Mouse (Mus musculus): ENCODE data around the gene Lrp5. TPM values are rescaled to one million over a fixed set of nuclear protein-coding genes. Genes with fewer than 3 reads are reported as not detected.

Lrp5 gene
- total and polyA plus RNA-seq, 3 experiments: 16.1 to 31.9 TPM; not detected in 1

DNA sequence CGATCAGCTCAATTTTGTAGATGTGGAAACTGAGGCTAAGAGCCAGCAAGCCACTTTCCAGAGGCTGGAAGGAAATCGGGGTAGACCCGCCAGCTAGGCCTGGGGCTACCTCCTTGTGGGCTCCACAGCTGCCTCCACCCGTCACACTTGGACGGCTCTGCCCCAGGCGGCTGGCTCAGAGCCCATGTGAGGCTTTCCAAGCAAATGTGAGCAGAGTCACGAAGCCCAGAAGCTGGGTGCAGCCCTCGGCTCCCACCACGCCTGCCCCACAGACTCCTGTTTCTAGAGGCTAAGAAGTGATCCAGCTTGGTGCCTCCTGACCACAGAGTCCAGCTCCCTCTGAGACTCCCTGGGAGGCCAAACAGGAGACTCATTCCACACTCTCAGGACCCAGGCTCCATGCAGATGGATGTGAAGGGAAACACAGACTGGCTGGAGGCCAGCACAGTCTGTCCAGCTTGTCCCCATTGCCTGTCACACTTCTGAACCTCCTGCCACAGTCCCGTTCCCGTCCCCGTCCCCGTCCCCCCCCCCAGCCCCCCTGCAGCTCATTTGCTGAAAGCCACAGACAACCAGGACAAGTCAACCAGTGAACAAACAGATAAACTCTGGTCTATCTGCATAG is 4.9 kb downstream of the Lrp5 start:
- TF ChIP-seq NELFE (IDR thresholded peaks at IDR 0.05; ENCODE audit: low read depth, low read length): no peak
- no peak for TF ChIP-seq BHLHE40 (IDR thresholded peaks at IDR 0.05; ENCODE audit: borderline replicate concordance, low read depth, low read length)
- TF ChIP-seq MYB (IDR thresholded peaks at IDR 0.05; ENCODE audit: low read depth, low read length): no peak
- TF ChIP-seq E2F4 (IDR thresholded peaks at IDR 0.05; ENCODE audit: borderline replicate concordance, low read depth, low read length): no peak
- TF ChIP-seq ZC3H11A (IDR thresholded peaks at IDR 0.05; ENCODE audit: low read depth, low read length): no peak
- no peak for TF ChIP-seq USF2 (IDR thresholded peaks at IDR 0.05; ENCODE audit: borderline replicate concordance in 1 of 2, insufficient read depth in 1 of 2, low read depth in 1 of 2, low read length in 2 of 2)
- TF ChIP-seq POLR2AphosphoS2 (IDR thresholded peaks at IDR 0.05; ENCODE audit: low read length): no peak
- TF ChIP-seq POLR2A (IDR thresholded peaks at IDR 0.05; ENCODE audit: control insufficient read depth in 1 of 2, insufficient read depth in 1 of 2, low read depth in 1 of 2, low read length in 2 of 2, poor library complexity in 1 of 2): no peak
- TF ChIP-seq GABPA (IDR thresholded peaks at IDR 0.05; ENCODE audit: low read depth, low read length): no peak
- no peak for TF ChIP-seq CTCF (IDR thresholded peaks at IDR 0.05 in 2 of 3, conservative IDR thresholded peaks at IDR 0.05 in 1 of 3; ENCODE audit: control insufficient read depth in 1 of 3, insufficient read depth in 1 of 3, low read depth in 2 of 3, low read length in 3 of 3, poor library complexity in 1 of 3, severe bottlenecking in 1 of 3)
- no peak for TF ChIP-seq ETS1 (IDR thresholded peaks at IDR 0.05; ENCODE audit: low read depth, low read length)
- TF ChIP-seq MXI1 (IDR thresholded peaks at IDR 0.05; ENCODE audit: low read depth, low read length): no peak
- no peak for TF ChIP-seq CHD1 (IDR thresholded peaks at IDR 0.05; ENCODE audit: low read depth, low read length)
- no peak for TF ChIP-seq ZMIZ1 (IDR thresholded peaks at IDR 0.05; ENCODE audit: low read depth, low read length)
- no peak for TF ChIP-seq MAX (IDR thresholded peaks at IDR 0.05; ENCODE audit: low read length)
- TF ChIP-seq ZNF384 (IDR thresholded peaks at IDR 0.05; ENCODE audit: low read depth, low read length): no peak
- TF ChIP-seq MAFK (IDR thresholded peaks at IDR 0.05; ENCODE audit: borderline replicate concordance, low read depth, low read length): no peak
- no peak for TF ChIP-seq RCOR1 (IDR thresholded peaks at IDR 0.05; ENCODE audit: low read depth, low read length)
- TF ChIP-seq RAD21 (IDR thresholded peaks at IDR 0.05; ENCODE audit: low read depth, low read length): no peak
- TF ChIP-seq UBTF (IDR thresholded peaks at IDR 0.05; ENCODE audit: borderline replicate concordance, insufficient read depth, low read depth, low read length): no peak
- no peaks in the 10 kb centered on the region for H3K27me3 ChIP-seq (ENCODE audit: control insufficient read depth in 1 of 2, insufficient read depth in 2 of 2, low read length in 2 of 2)
- H3K4me3 ChIP-seq (ENCODE audit: control insufficient read depth in 1 of 2, insufficient read depth in 1 of 2, low read depth in 2 of 2, low read length in 2 of 2): no peak overlapping the region
- DNase-seq (ENCODE audit: low read depth, low spot score): no peak
- peaks cover 3 to 8% of the 10 kb centered on the region in 2 experiments; a peak in 2 of 4 replicates for H3K4me1 ChIP-seq (ENCODE audit: control insufficient read depth in 1 of 2, insufficient read depth in 2 of 2, low read length in 2 of 2)
- H3K9me3 ChIP-seq (replicated peaks; ENCODE audit: insufficient read depth, low read length): no peaks in the 10 kb centered on the region
- H3K36me3 ChIP-seq (ENCODE audit: control insufficient read depth in 1 of 2, insufficient read depth in 2 of 2, low read length in 2 of 2): no peaks in the 10 kb centered on the region
- H3K27ac ChIP-seq (ENCODE audit: control insufficient read depth, low read depth, low read length): no peak overlapping the region
- peaks cover 25% of the 10 kb centered on the region for H3K79me2 ChIP-seq (ENCODE audit: control insufficient read depth, insufficient read depth, low read length, poor library complexity)
- H3K9ac ChIP-seq (ENCODE audit: control insufficient read depth, low read depth, low read length, poor library complexity, severe bottlenecking): no peak overlapping the region

DNA sequence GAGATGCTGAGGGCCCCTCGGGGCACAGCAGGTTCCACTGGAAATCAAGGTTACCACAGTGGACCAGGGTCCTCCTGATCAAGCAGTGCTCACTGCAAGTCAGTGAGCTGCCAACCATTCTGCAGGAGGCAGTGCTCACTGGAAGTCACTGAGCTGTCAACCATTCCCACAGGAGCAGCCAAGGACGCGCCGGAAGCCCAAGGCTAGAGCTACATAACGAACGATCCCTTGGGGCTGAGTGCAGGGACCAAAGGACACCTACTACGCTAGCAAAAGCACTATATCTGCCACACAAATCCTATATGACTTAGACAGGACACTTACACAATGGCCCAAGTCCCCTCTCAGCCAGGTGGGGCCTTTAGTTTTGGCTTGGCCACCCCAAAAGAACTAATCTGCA is 5.6 kb downstream of the Lrp5 start:
- Histone ChIP-seq H3K79me2 (ENCODE audit: control insufficient read depth, insufficient read depth, low read length, poor library complexity) (peaks cover 20% of the 10 kb centered on the region), H3K27ac (ENCODE audit: control insufficient read depth, low read depth, low read length) (no peak overlapping the region), H3K9me3 (replicated peaks; ENCODE audit: insufficient read depth, low read length) (no peaks in the 10 kb centered on the region), H3K9ac (ENCODE audit: control insufficient read depth, low read depth, low read length, poor library complexity, severe bottlenecking) (no peak overlapping the region), H3K27me3 (ENCODE audit: control insufficient read depth in 1 of 2, insufficient read depth in 2 of 2, low read length in 2 of 2) (no peaks in the 10 kb centered on the region), H3K36me3 (ENCODE audit: control insufficient read depth in 1 of 2, insufficient read depth in 2 of 2, low read length in 2 of 2) (no peaks in the 10 kb centered on the region), H3K4me1 (ENCODE audit: control insufficient read depth in 1 of 2, insufficient read depth in 2 of 2, low read length in 2 of 2) (peaks cover 1 to 8% of the 10 kb centered on the region in 2 experiments; a peak in 2 of 4 replicates), H3K4me3 (ENCODE audit: control insufficient read depth in 1 of 2, insufficient read depth in 1 of 2, low read depth in 2 of 2, low read length in 2 of 2) (no peak overlapping the region)
- TF ChIP-seq MYC (IDR thresholded peaks at IDR 0.05; ENCODE audit: low read depth, low read length): no peak
- TF ChIP-seq RCOR1 (IDR thresholded peaks at IDR 0.05; ENCODE audit: low read depth, low read length): no peak
- TF ChIP-seq TCF12 (IDR thresholded peaks at IDR 0.05; ENCODE audit: low read depth, low read length): no peak
- TF ChIP-seq TBP (IDR thresholded peaks at IDR 0.05; ENCODE audit: low read depth, low read length): no peak
- no peak for TF ChIP-seq ZMIZ1 (IDR thresholded peaks at IDR 0.05; ENCODE audit: low read depth, low read length)
- no peak for TF ChIP-seq ETS1 (IDR thresholded peaks at IDR 0.05; ENCODE audit: low read depth, low read length)
- TF ChIP-seq KAT2A (conservative IDR thresholded peaks at IDR 0.05; ENCODE audit: low read depth, low read length): no peak
- no peak for TF ChIP-seq USF2 (IDR thresholded peaks at IDR 0.05; ENCODE audit: borderline replicate concordance in 1 of 2, insufficient read depth in 1 of 2, low read depth in 1 of 2, low read length in 2 of 2)
- TF ChIP-seq MAFK (IDR thresholded peaks at IDR 0.05; ENCODE audit: borderline replicate concordance, low read depth, low read length): no peak
- no peak for TF ChIP-seq BHLHE40 (IDR thresholded peaks at IDR 0.05; ENCODE audit: borderline replicate concordance, low read depth, low read length)
- no peak for TF ChIP-seq NELFE (IDR thresholded peaks at IDR 0.05; ENCODE audit: low read depth, low read length)
- TF ChIP-seq MYB (IDR thresholded peaks at IDR 0.05; ENCODE audit: low read depth, low read length): no peak
- TF ChIP-seq CTCF (IDR thresholded peaks at IDR 0.05 in 2 of 3, conservative IDR thresholded peaks at IDR 0.05 in 1 of 3; ENCODE audit: control insufficient read depth in 1 of 3, insufficient read depth in 1 of 3, low read depth in 2 of 3, low read length in 3 of 3, poor library complexity in 1 of 3, severe bottlenecking in 1 of 3): no peak
- no peak for TF ChIP-seq ZC3H11A (IDR thresholded peaks at IDR 0.05; ENCODE audit: low read depth, low read length)
- no peak for TF ChIP-seq ELF1 (IDR thresholded peaks at IDR 0.05; ENCODE audit: low read depth, low read length)
- no peak for TF ChIP-seq RAD21 (IDR thresholded peaks at IDR 0.05; ENCODE audit: low read depth, low read length)
- no peak for TF ChIP-seq MEF2A (IDR thresholded peaks at IDR 0.05; ENCODE audit: extremely low read depth, insufficient replicate concordance, low read depth, low read length, poor library complexity, severe bottlenecking)
- TF ChIP-seq USF1 (IDR thresholded peaks at IDR 0.05; ENCODE audit: low read depth, low read length): no peak
- no peak for DNase-seq (ENCODE audit: low read depth, low spot score)

All from MEL (cell line).